Mouse (Mus musculus): ENCODE measurements around the gene Msmo1. TPM values are rescaled to one million over a fixed set of nuclear protein-coding genes. Genes with fewer than 3 reads are reported as not detected.

The Msmo1 gene
- polyA plus RNA-seq, 1 experiment = 26.9 TPM

GRCm38 (mm10) chr8:64688741-64689140 is 44.9 kb downstream of the Msmo1 start:
- Histone ChIP-seq H3K27ac (replicated peaks; ENCODE audit: low read depth, low read length) (no peak overlapping the region), H3K4me1 (ENCODE audit: control insufficient read depth, insufficient read depth, insufficient read length, low read length) (peaks cover 3% of the 10 kb centered on the region; the same call in 1 of the 2 replicates), H3K4me3 (ENCODE audit: insufficient read depth, low read depth, low read length) (no peak overlapping the region)

GRCm38 (mm10) chr8:64688161-64688560 is 45.4 kb downstream of the Msmo1 start:
- Histone ChIP-seq H3K4me1 (ENCODE audit: control insufficient read depth, insufficient read depth, insufficient read length, low read length) (peaks cover 3% of the 10 kb centered on the region; the same call in 1 of the 2 replicates), H3K4me3 (ENCODE audit: insufficient read depth, low read depth, low read length) (no peak overlapping the region), H3K27ac (replicated peaks; ENCODE audit: low read depth, low read length) (no peak overlapping the region)

GRCm38 (mm10) chr8:64682501-64682900 is 51.1 kb downstream of the Msmo1 start:
- no peaks in the 10 kb centered on the region for H3K4me1 ChIP-seq (ENCODE audit: control insufficient read depth, insufficient read depth, insufficient read length, low read length)
- no peak overlapping the region for H3K4me3 ChIP-seq (ENCODE audit: insufficient read depth, low read depth, low read length)
- H3K27ac ChIP-seq (replicated peaks; ENCODE audit: low read depth, low read length) = no peak overlapping the region

GRCm38 (mm10) chr8:64676381-64676780 is 57.2 kb downstream of the Msmo1 start:
- no peak overlapping the region for H3K4me3 ChIP-seq (ENCODE audit: insufficient read depth, low read depth, low read length)
- no peak overlapping the region for H3K27ac ChIP-seq (replicated peaks; ENCODE audit: low read depth, low read length)
- H3K4me1 ChIP-seq (ENCODE audit: control insufficient read depth, insufficient read depth, insufficient read length, low read length) = no peaks in the 10 kb centered on the region

GRCm38 (mm10) chr8:64674951-64675585 is 58.5 kb downstream of the Msmo1 start:
- Histone ChIP-seq H3K4me1 (ENCODE audit: control insufficient read depth, insufficient read depth, insufficient read length, low read length) (no peaks in the 10 kb centered on the region), H3K27ac (replicated peaks; ENCODE audit: low read depth, low read length) (no peak overlapping the region), H3K4me3 (ENCODE audit: insufficient read depth, low read depth, low read length) (no peak overlapping the region)

GRCm38 (mm10) chr8:64672920-64673319 is 60.7 kb downstream of the Msmo1 start:
- H3K4me3 ChIP-seq (ENCODE audit: insufficient read depth, low read depth, low read length) = no peak overlapping the region
- no peak overlapping the region for H3K27ac ChIP-seq (replicated peaks; ENCODE audit: low read depth, low read length)
- H3K4me1 ChIP-seq (ENCODE audit: control insufficient read depth, insufficient read depth, insufficient read length, low read length) = no peaks in the 10 kb centered on the region

- Histone ChIP-seq H3K4me1 (ENCODE audit: control insufficient read depth, insufficient read depth, insufficient read length, low read length) (no peaks in the 10 kb centered on the region), H3K4me3 (ENCODE audit: insufficient read depth, low read depth, low read length) (no peak overlapping the region), H3K27ac (replicated peaks; ENCODE audit: low read depth, low read length) (no peak overlapping the region)
Measured at GRCm38 (mm10) chr8:64671937-64672336, 61.7 kb downstream of the Msmo1 start.

Other genes starting within 250 kb of the Msmo1 start
- 16.1 and 20.4 TPM in 2 replicates for gene Cpe, start 40.7 kb downstream of the Msmo1 start, polyA plus RNA-seq (2012; ENCODE audit: insufficient read depth, insufficient read length, missing spikeins)
- 21.9 and 30.3 TPM in 2 replicates for gene Klhl2, start 116.2 kb upstream of the Msmo1 start, polyA plus RNA-seq (2012; ENCODE audit: insufficient read depth, insufficient read length, missing spikeins)
- gene Tmem192, start 213.4 kb upstream of the Msmo1 start, polyA plus RNA-seq (2012; ENCODE audit: insufficient read depth, insufficient read length, missing spikeins) = 29.4 and 47.0 TPM in 2 replicates